Mouse (Mus musculus): Measurements from ENCODE around the gene Cacng3. TPM values are rescaled to one million over a fixed set of nuclear protein-coding genes. Genes with fewer than 3 reads are reported as not detected.

Cacng3 gene
- polyA plus RNA-seq, 1 experiment from 2014 or later = 0.11 TPM

DNA sequence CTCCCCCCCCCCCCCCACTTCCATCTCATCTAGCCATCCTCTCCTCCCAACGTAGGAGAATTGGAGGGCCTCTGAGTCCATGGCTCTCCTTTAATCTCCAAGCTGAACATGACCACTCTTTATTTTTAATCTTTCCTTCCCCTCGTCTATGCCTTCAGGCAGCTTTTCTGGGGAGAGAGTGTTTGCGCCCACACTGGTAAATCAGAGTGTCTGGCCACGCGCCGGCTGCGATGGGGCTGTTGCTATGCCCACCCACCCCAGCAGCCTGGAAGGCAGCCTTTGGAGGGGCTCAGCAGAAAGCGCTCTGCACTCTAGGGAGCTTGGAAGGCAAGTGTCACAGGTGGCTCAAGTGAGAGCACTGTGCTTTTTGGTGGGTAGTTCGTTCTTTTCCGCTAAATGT lies 21.0 kb upstream of the Cacng3 start:
- Histone ChIP-seq H3K9me3 (replicated peaks; ENCODE audit: control insufficient read depth, low read length) (no peaks in the 10 kb centered on the region), H3K9ac (ENCODE audit: low read depth, low read length) (no peak overlapping the region), H3K4me1 (ENCODE audit: control insufficient read depth, low read depth, low read length) (no peaks in the 10 kb centered on the region), H3K36me3 (ENCODE audit: control insufficient read depth, insufficient read depth) (no peaks in the 10 kb centered on the region), H3K27me3 (ENCODE audit: control insufficient read depth, insufficient read depth, low read depth, low read length) (no peaks in the 10 kb centered on the region), H3K27ac (ENCODE audit: low read length) (no peak overlapping the region), H3K4me3 (ENCODE audit: low read depth, low read length) (no peak overlapping the region), H3K4me2 (ENCODE audit: low read depth, low read length) (no peak overlapping the region)
- no peak for ATAC-seq (ENCODE audit: low read depth)
- 71% methylated on average over 10 of the region's 10 CpGs for WGBS (ENCODE audit: insufficient replicate concordance)

GRCm38 (mm10) chr7:122652523-122652922 lies 17.8 kb upstream of the Cacng3 start:
- H3K4me2 ChIP-seq (ENCODE audit: low read depth, low read length) = no peak overlapping the region
- H3K9me3 ChIP-seq (replicated peaks; ENCODE audit: control insufficient read depth, low read length) = no peaks in the 10 kb centered on the region
- no peaks in the 10 kb centered on the region for H3K27me3 ChIP-seq (ENCODE audit: control insufficient read depth, insufficient read depth, low read depth, low read length)
- ATAC-seq (ENCODE audit: low read depth) = no peak
- no peak overlapping the region for H3K9ac ChIP-seq (ENCODE audit: low read depth, low read length)
- H3K4me3 ChIP-seq (ENCODE audit: low read depth, low read length) = no peak overlapping the region
- no peak overlapping the region for H3K27ac ChIP-seq (ENCODE audit: low read length)
- 73% methylated on average over 3 of the region's 3 CpGs for WGBS (ENCODE audit: insufficient replicate concordance)
- no peaks in the 10 kb centered on the region for H3K36me3 ChIP-seq (ENCODE audit: control insufficient read depth, insufficient read depth)
- no peaks in the 10 kb centered on the region for H3K4me1 ChIP-seq (ENCODE audit: control insufficient read depth, low read depth, low read length)

GRCm38 (mm10) chr7:122656671-122657070 lies 13.6 kb upstream of the Cacng3 start:
- 73% methylated on average over 3 of the region's 3 CpGs for WGBS (ENCODE audit: insufficient replicate concordance)
- Histone ChIP-seq H3K4me1 (ENCODE audit: control insufficient read depth, low read depth, low read length) (no peaks in the 10 kb centered on the region), H3K4me3 (ENCODE audit: low read depth, low read length) (no peak overlapping the region), H3K9ac (ENCODE audit: low read depth, low read length) (no peak overlapping the region), H3K27me3 (ENCODE audit: control insufficient read depth, insufficient read depth, low read depth, low read length) (no peaks in the 10 kb centered on the region), H3K36me3 (ENCODE audit: control insufficient read depth, insufficient read depth) (no peaks in the 10 kb centered on the region), H3K9me3 (replicated peaks; ENCODE audit: control insufficient read depth, low read length) (no peaks in the 10 kb centered on the region), H3K27ac (ENCODE audit: low read length) (no peak overlapping the region), H3K4me2 (ENCODE audit: low read depth, low read length) (no peak overlapping the region)
- ATAC-seq (ENCODE audit: low read depth) = no peak

DNA sequence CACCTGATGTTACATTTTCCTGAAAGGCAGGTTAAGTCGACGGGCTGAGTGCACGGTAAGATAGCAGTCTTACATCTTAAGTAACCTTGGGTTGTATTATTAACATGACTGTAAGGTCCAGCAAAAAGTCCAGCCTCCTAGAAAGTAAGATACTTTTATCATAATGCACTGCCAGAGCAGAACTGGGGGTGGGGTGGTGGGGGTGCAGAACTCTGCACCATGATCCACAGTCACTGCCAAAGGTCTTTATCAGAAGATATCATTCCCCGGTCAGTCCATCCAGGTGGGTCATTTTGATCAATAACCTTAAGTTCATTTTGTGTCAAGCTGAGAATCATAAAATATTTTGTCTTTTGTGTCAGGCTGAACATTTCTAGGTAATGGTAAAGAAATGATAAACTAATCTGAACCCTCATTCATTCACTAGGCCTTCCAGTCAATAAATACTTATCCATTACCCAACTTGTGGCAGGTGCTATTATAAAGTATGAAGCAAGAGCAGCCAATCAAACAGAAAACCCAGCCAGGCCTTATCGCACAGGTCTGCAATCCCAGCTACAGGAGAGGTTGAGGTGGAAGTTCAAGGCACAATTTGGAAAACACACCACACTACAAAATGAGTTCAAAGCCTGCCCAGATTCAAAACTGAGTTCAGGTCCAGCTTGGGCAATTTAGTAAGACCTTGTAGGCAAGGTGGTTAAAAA lies 12.7 kb upstream of the Cacng3 start:
- WGBS (ENCODE audit: insufficient replicate concordance) = 71% methylated on average over 5 of the region's 5 CpGs
- Histone ChIP-seq H3K27ac (ENCODE audit: low read length) (no peak overlapping the region), H3K9ac (ENCODE audit: low read depth, low read length) (no peak overlapping the region), H3K27me3 (ENCODE audit: control insufficient read depth, insufficient read depth, low read depth, low read length) (no peaks in the 10 kb centered on the region), H3K4me1 (ENCODE audit: control insufficient read depth, low read depth, low read length) (no peaks in the 10 kb centered on the region), H3K9me3 (replicated peaks; ENCODE audit: control insufficient read depth, low read length) (no peaks in the 10 kb centered on the region), H3K36me3 (ENCODE audit: control insufficient read depth, insufficient read depth) (no peaks in the 10 kb centered on the region), H3K4me2 (ENCODE audit: low read depth, low read length) (no peak overlapping the region), H3K4me3 (ENCODE audit: low read depth, low read length) (no peak overlapping the region)
- no peak for ATAC-seq (ENCODE audit: low read depth)

GRCm38 (mm10) chr7:122665311-122666049 lies 4.8 kb upstream of the Cacng3 start:
- WGBS (ENCODE audit: insufficient replicate concordance) = 31% methylated on average over 7 of the region's 7 CpGs
- no peak overlapping the region for H3K4me2 ChIP-seq (ENCODE audit: low read depth, low read length)

DNA sequence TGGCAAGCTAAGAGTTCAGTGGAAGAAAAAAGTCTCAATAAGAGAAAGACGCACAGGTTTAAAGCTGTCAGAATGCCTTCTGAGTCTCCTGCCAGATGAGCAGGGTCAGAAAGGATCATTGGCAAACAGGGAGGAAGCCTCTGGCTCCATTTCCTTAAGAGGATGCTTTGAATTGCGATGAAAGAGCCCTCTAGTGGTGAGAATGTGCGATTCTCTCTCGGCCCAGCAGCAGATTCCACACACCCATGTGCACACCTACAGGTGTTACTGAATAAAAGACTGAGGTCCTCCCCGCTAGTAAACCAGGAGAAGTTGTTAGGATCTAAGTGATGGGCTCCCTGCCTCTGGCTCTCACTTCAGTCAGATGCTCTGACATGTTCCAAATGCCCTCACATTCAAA lies 2.4 kb upstream of the Cacng3 start:
- WGBS (ENCODE audit: insufficient replicate concordance) = 20% methylated on average over 5 of the region's 5 CpGs
- no peak for ATAC-seq (ENCODE audit: low read depth)
- no peaks in the 10 kb centered on the region for H3K9me3 ChIP-seq (replicated peaks; ENCODE audit: control insufficient read depth, low read length)
- no peaks in the 10 kb centered on the region for H3K4me1 ChIP-seq (ENCODE audit: control insufficient read depth, low read depth, low read length)
- no peak overlapping the region for H3K9ac ChIP-seq (ENCODE audit: low read depth, low read length)
- H3K36me3 ChIP-seq (ENCODE audit: control insufficient read depth, insufficient read depth) = no peaks in the 10 kb centered on the region
- H3K4me2 ChIP-seq (ENCODE audit: low read depth, low read length) = no peak overlapping the region
- H3K4me3 ChIP-seq (ENCODE audit: low read depth, low read length) = no peak overlapping the region
- peaks cover 3% of the 10 kb centered on the region; the same call in 1 of the 2 replicates for H3K27me3 ChIP-seq (ENCODE audit: control insufficient read depth, insufficient read depth, low read depth, low read length)
- H3K27ac ChIP-seq (ENCODE audit: low read length) = no peak overlapping the region

More at GRCm38 (mm10) chr7:122665311-122666049, 4.8 kb upstream of the Cacng3 start:
- Histone ChIP-seq H3K27me3 (ENCODE audit: control insufficient read depth, insufficient read depth, low read depth, low read length) (no peaks in the 10 kb centered on the region), H3K4me1 (ENCODE audit: control insufficient read depth, low read depth, low read length) (no peaks in the 10 kb centered on the region), H3K9me3 (replicated peaks; ENCODE audit: control insufficient read depth, low read length) (no peaks in the 10 kb centered on the region), H3K36me3 (ENCODE audit: control insufficient read depth, insufficient read depth) (no peaks in the 10 kb centered on the region), H3K9ac (ENCODE audit: low read depth, low read length) (no peak overlapping the region), H3K27ac (ENCODE audit: low read length) (no peak overlapping the region), H3K4me3 (ENCODE audit: low read depth, low read length) (no peak overlapping the region)
- ATAC-seq (ENCODE audit: low read depth) = no peak

DNA sequence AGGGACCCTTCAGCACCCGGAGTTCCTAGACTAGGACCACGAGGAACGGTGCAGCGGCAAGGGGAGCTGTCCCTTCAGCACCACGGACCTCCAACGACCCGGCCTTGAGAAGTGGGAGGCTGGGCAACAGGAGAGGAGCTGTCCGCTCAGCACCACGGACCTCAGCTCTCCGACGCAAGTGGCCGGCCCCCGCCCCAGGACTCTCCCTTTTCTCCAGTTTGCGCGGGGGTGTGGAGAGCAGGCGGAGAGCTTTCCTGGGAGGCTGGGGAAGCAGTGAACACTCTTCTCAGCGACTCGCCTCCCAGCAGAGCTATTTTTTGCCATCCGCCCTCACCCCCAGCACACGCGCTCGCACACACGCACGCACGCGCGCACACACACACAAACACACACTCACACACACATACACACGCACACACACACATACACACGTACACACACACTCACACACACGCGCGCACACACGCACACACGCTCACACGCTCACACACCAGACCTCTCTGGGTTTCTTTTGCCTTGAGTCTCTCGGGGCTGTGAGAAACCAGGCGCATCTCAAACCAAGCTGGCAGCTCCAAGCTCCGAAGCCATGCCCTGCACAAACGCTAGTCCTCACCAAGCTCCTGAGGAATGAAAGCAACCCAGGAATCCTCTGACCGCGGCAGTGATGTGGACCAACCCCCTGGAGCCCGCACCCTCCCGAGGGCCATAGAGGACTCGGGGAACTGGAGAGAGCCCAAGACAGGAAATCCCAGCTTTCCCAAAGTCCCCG lies 765 bp downstream of the Cacng3 start:
- Histone ChIP-seq H3K27me3 (ENCODE audit: control insufficient read depth, insufficient read depth, low read depth, low read length) (peaks cover 3% of the 10 kb centered on the region; the same call in 1 of the 2 replicates), H3K36me3 (ENCODE audit: control insufficient read depth, insufficient read depth) (no peaks in the 10 kb centered on the region), H3K4me3 (ENCODE audit: low read depth, low read length) (no peak overlapping the region), H3K27ac (ENCODE audit: low read length) (no peak overlapping the region), H3K9ac (ENCODE audit: low read depth, low read length) (no peak overlapping the region), H3K4me2 (ENCODE audit: low read depth, low read length) (no peak overlapping the region), H3K4me1 (ENCODE audit: control insufficient read depth, low read depth, low read length) (no peaks in the 10 kb centered on the region), H3K9me3 (replicated peaks; ENCODE audit: control insufficient read depth, low read length) (no peaks in the 10 kb centered on the region)
- WGBS (ENCODE audit: insufficient replicate concordance) = 11% methylated on average over 42 of the region's 45 CpGs
- ATAC-seq (ENCODE audit: low read depth) = peak; percentile 47

GRCm38 (mm10) chr7:122672981-122673380 lies 2.7 kb downstream of the Cacng3 start:
- WGBS (ENCODE audit: insufficient replicate concordance) = 29% methylated on average over 5 of the region's 5 CpGs
- no peak overlapping the region for H3K4me3 ChIP-seq (ENCODE audit: low read depth, low read length)
- H3K27ac ChIP-seq (ENCODE audit: low read length) = no peak overlapping the region
- H3K27me3 ChIP-seq (ENCODE audit: control insufficient read depth, insufficient read depth, low read depth, low read length) = peaks cover 3% of the 10 kb centered on the region; the same call in 1 of the 2 replicates
- ATAC-seq (ENCODE audit: low read depth) = no peak
- no peak overlapping the region for H3K9ac ChIP-seq (ENCODE audit: low read depth, low read length)
- H3K4me2 ChIP-seq (ENCODE audit: low read depth, low read length) = no peak overlapping the region
- H3K36me3 ChIP-seq (ENCODE audit: control insufficient read depth, insufficient read depth) = no peaks in the 10 kb centered on the region
- H3K9me3 ChIP-seq (replicated peaks; ENCODE audit: control insufficient read depth, low read length) = no peaks in the 10 kb centered on the region
- no peaks in the 10 kb centered on the region for H3K4me1 ChIP-seq (ENCODE audit: control insufficient read depth, low read depth, low read length)
